ENCODE assay signal across 22 mouse cellular contexts in the genomic region with DNA sequence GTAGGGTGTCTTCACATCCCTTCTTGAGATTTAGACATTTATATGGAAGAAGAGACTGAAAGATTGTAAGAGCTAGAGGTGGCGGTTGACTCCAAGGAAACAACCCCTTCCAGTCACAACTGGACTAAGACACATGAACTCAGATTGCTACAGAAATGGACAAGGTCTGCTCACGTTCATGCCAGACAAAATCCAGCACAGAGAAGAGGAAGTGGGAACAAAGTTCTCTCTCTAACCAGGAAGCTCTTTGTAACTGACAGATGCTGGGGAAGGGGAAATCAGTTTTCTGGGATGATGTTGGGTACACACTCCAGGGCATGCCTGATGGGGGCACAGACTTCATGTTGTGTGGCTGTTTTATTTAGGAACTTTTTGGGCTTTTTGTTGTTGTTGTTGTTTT.
"Had no signal": no experiment of that assay in that cellular context is flagged by ENCODE, and none has a peak within 500 bp of the region (broad histone marks: within the 10 kb centered on the region; RNA-seq: fewer than 3 reads in every experiment).

No protein-coding gene starts in this region.

- H3K27ac ChIP-seq: heart, adult 2 months; heart, embryonic 13.5 days; heart, embryonic 15.5 days; hindbrain, embryonic 13.5 days; hindbrain, embryonic 15.5 days; hindbrain, postnatal 0 days; limb, embryonic 10.5 days; limb, embryonic 12.5 days; liver, embryonic 12.5 days had no signal

- H3K4me3 ChIP-seq: gastrocnemius, adult 2 months; heart, adult 2 months; heart, embryonic 13.5 days; heart, embryonic 15.5 days; hindbrain, embryonic 13.5 days; hindbrain, embryonic 15.5 days; layer of hippocampus, adult 2 months; limb, embryonic 10.5 days; limb, embryonic 12.5 days; liver, embryonic 12.5 days had no signal

- DNase-seq: gastrocnemius, adult 2 months; gastrocnemius, postnatal 10 days; gastrocnemius, postnatal 25 days; heart, adult 11 months; heart, adult 2 months; heart, postnatal 14 days; heart, postnatal 36 days; kidney, adult 11 months; kidney, adult 2 months; kidney, postnatal 10 days; kidney, postnatal 25 days; kidney, postnatal 4 days had no signal

- H3K4me1 ChIP-seq: hindbrain, embryonic 13.5 days; hindbrain, embryonic 15.5 days; limb, embryonic 10.5 days; limb, embryonic 12.5 days; liver, embryonic 12.5 days had no signal

- ATAC-seq: hindbrain, postnatal 0 days; intestine, embryonic 16.5 days; liver, embryonic 12.5 days had no signal

- H3K27me3 ChIP-seq: heart, embryonic 13.5 days; heart, embryonic 15.5 days; hindbrain, embryonic 13.5 days; hindbrain, embryonic 15.5 days; limb, embryonic 12.5 days; liver, embryonic 12.5 days had no signal
